Mouse (Mus musculus) small intestine, adult 2 months (tissue): ENCODE results near the gene Adamts12.
A peak's percentile ranks its signal among the peaks of the same experiment; 100 is the strongest.

Experiments
- CTCF ChIP-seq: fragments of 200-500 bp; IDR thresholded peaks from 2 replicates; pipeline ENCODE4 v1.5.1; 2012; ENCODE audit warnings: low read depth, mild to moderate bottlenecking, control low read depth, inconsistent platforms, low read length, moderate library complexity, mixed read lengths; ENCODE audit not compliant: insufficient replicate concordance, insufficient read length; ENCODE audit errors: extremely low read depth
- POLR2A ChIP-seq: fragments of 200-500 bp; IDR thresholded peaks from 2 replicates; pipeline ENCODE4 v1.6.1; 2012; ENCODE audit warnings: low read depth, mild to moderate bottlenecking, control low read depth, inconsistent platforms, low read length, moderate library complexity

GRCm38 (mm10) chr15:11320481-11320880 is 255.9 kb downstream of the Adamts12 start:
- TF ChIP-seq CTCF (peak; percentile 87; the same call in 1 of the 2 replicates), POLR2A (no peak)
